Mouse (Mus musculus) ES-Bruce4 (cell line): ENCODE measurements at regions not wholly inside any gene's neighbourhood (a gene's known extent, or its start where the extent isn't known, plus 50 kb on each side); places are given as distances from the start of the nearest gene placed in this dataset.
A peak's percentile ranks its signal among the peaks of the same experiment; 100 is the strongest.

Experiments used
- H3K27ac ChIP-seq: 2 replicates; pipeline ENCODE4 v1.5.1; 2012; ENCODE audit warnings: low read length, inconsistent platforms; ENCODE audit not compliant: insufficient read depth
- H3K27me3 ChIP-seq: 2 replicates; pipeline ENCODE4 v1.6.1; 2012; ENCODE audit warnings: mild to moderate bottlenecking, low read length, inconsistent platforms; ENCODE audit not compliant: control insufficient read depth, poor library complexity, insufficient read depth, severe bottlenecking
- H3K36me3 ChIP-seq: 2 replicates; pipeline ENCODE4 v1.6.1; 2012; ENCODE audit warnings: inconsistent platforms, mild to moderate bottlenecking, low read length, moderate library complexity; ENCODE audit not compliant: control insufficient read depth, poor library complexity, insufficient read depth, severe bottlenecking
- H3K4me1 ChIP-seq: one replicate; pipeline ENCODE4 v1.8.1; 2011; ENCODE audit warnings: low read length; ENCODE audit not compliant: control insufficient read depth, insufficient read depth
- H3K4me3 ChIP-seq: 2 replicates; pipeline ENCODE4 v1.5.1; 2011; ENCODE audit warnings: low read depth, mild to moderate bottlenecking, low read length
- H3K9ac ChIP-seq: 2 replicates; pipeline ENCODE4 v1.6.1; 2012; ENCODE audit warnings: low read depth, mild to moderate bottlenecking, inconsistent platforms; ENCODE audit not compliant: poor library complexity, severe bottlenecking
- H3K9me3 ChIP-seq: replicated peaks from 2 replicates; pipeline ENCODE4 v1.6.1; 2012; ENCODE audit warnings: mild to moderate bottlenecking, low read length, inconsistent platforms; ENCODE audit not compliant: control insufficient read depth, poor library complexity, insufficient read depth, severe bottlenecking
- CTCF ChIP-seq: IDR thresholded peaks from one replicate; pipeline ENCODE4 v1.8.1; 2011; ENCODE audit warnings: low read depth, low read length
- EP300 ChIP-seq: IDR thresholded peaks from 2 replicates; pipeline ENCODE4 v1.6.1; 2011; ENCODE audit warnings: low read depth, low read length; ENCODE audit not compliant: insufficient read depth
- POLR2A ChIP-seq: IDR thresholded peaks from one replicate; pipeline ENCODE4 v1.8.1; 2011; ENCODE audit warnings: low read length; ENCODE audit not compliant: insufficient read depth

- Histone ChIP-seq H3K36me3 (no peaks in the 10 kb centered on the region), H3K9me3 (no peaks in the 10 kb centered on the region), H3K27ac (no peak overlapping the region), H3K9ac (no peak overlapping the region), H3K4me3 (no peak overlapping the region), H3K4me1 (no peaks in the 10 kb centered on the region), H3K27me3 (no peaks in the 10 kb centered on the region)
- TF ChIP-seq CTCF = no peak
Observed at GRCm38 (mm10) chr9:104496220-104496619, 50.9 kb upstream of the Cpne4 start.

- Histone ChIP-seq H3K4me1 (no peaks in the 10 kb centered on the region), H3K9ac (no peak overlapping the region), H3K27ac (no peak overlapping the region), H3K36me3 (no peaks in the 10 kb centered on the region), H3K27me3 (no peaks in the 10 kb centered on the region), H3K4me3 (no peak overlapping the region), H3K9me3 (no peaks in the 10 kb centered on the region)
- TF ChIP-seq CTCF (no peak), POLR2A (no peak), EP300 (no peak)
Observed at GRCm38 (mm10) chr9:104490696-104491095, 56.4 kb upstream of the Cpne4 start.

- Histone ChIP-seq H3K27ac (no peak overlapping the region), H3K4me1 (no peaks in the 10 kb centered on the region), H3K9me3 (no peaks in the 10 kb centered on the region), H3K36me3 (no peaks in the 10 kb centered on the region), H3K27me3 (no peaks in the 10 kb centered on the region), H3K9ac (no peak overlapping the region), H3K4me3 (no peak overlapping the region)
- TF ChIP-seq EP300 (no peak), POLR2A (no peak), CTCF (no peak)
Observed at GRCm38 (mm10) chr9:104489383-104489782, 57.7 kb upstream of the Cpne4 start.

GRCm38 (mm10) chr9:104482440-104482839 is 64.6 kb upstream of the Cpne4 start:
- Histone ChIP-seq H3K9ac (no peak overlapping the region), H3K36me3 (no peaks in the 10 kb centered on the region), H3K4me3 (no peak overlapping the region), H3K27ac (no peak overlapping the region), H3K9me3 (no peaks in the 10 kb centered on the region), H3K4me1 (no peaks in the 10 kb centered on the region), H3K27me3 (no peaks in the 10 kb centered on the region)
- TF ChIP-seq POLR2A (no peak), CTCF (no peak), EP300 (no peak)

- no peaks in the 10 kb centered on the region for H3K4me1 ChIP-seq
- no peaks in the 10 kb centered on the region for H3K9me3 ChIP-seq
- H3K4me3 ChIP-seq = no peak overlapping the region
- no peaks in the 10 kb centered on the region for H3K27me3 ChIP-seq
- peak; percentile 33 for TF ChIP-seq CTCF
- no peak for TF ChIP-seq EP300
- H3K36me3 ChIP-seq = no peaks in the 10 kb centered on the region
- no peak overlapping the region for H3K27ac ChIP-seq
- H3K9ac ChIP-seq = no peak overlapping the region
Observed at GRCm38 (mm10) chr9:104480683-104481082, 66.4 kb upstream of the Cpne4 start.

GRCm38 (mm10) chr9:104474831-104475230 is 72.3 kb upstream of the Cpne4 start:
- Histone ChIP-seq H3K4me3 (no peak overlapping the region), H3K9ac (no peak overlapping the region), H3K27ac (no peak overlapping the region), H3K36me3 (no peaks in the 10 kb centered on the region), H3K4me1 (no peaks in the 10 kb centered on the region), H3K27me3 (no peaks in the 10 kb centered on the region), H3K9me3 (no peaks in the 10 kb centered on the region)
- no peak for TF ChIP-seq EP300
- TF ChIP-seq CTCF = no peak
- TF ChIP-seq POLR2A = no peak

GRCm38 (mm10) chr9:104467238-104467637 is 79.8 kb upstream of the Cpne4 start:
- no peak overlapping the region for H3K4me3 ChIP-seq
- no peaks in the 10 kb centered on the region for H3K9me3 ChIP-seq
- no peaks in the 10 kb centered on the region for H3K36me3 ChIP-seq
- no peak overlapping the region for H3K27ac ChIP-seq
- H3K4me1 ChIP-seq = no peaks in the 10 kb centered on the region
- TF ChIP-seq POLR2A (no peak), EP300 (no peak), CTCF (no peak)
- no peaks in the 10 kb centered on the region for H3K27me3 ChIP-seq
- no peak overlapping the region for H3K9ac ChIP-seq
